Comparison of ENCODE assay signal across 7 mouse cellular contexts in genomic region chr8:11279296-11279826, GRCm38 (mm10). TPM values are rescaled to one million over a fixed set of nuclear protein-coding genes. Genes with fewer than 3 reads are reported as not detected.
A peak's percentile ranks its signal among the peaks of the same experiment; 100 is the strongest.
DNase-seq lines count a peak whose midpoint lies in the region; ATAC-seq lines count a peak whose summit lies in the region.

No protein-coding gene starts in this region.

- peaks cover 14% of the 10 kb centered on the region for H3K36me3 ChIP-seq in embryonic facial prominence, embryonic 10.5 days (replicated peaks)
- no peaks in the 10 kb centered on the region; the same call in 1 of the 2 replicates for H3K36me3 ChIP-seq in limb, embryonic 12.5 days
- no peaks in the 10 kb centered on the region for H3K36me3 ChIP-seq in stomach, embryonic 16.5 days (ENCODE audit: control insufficient read depth, insufficient read depth, low read length)

- H3K9me3 ChIP-seq in embryonic facial prominence, embryonic 10.5 days = no peaks in the 10 kb centered on the region
- H3K9me3 ChIP-seq in limb, embryonic 12.5 days = no peaks in the 10 kb centered on the region
- H3K9me3 ChIP-seq in stomach, embryonic 16.5 days (replicated peaks; ENCODE audit: control insufficient read depth, low read length) = no peaks in the 10 kb centered on the region

- WGBS in embryonic facial prominence, embryonic 10.5 days = 57% methylated on average over 20 of the region's 20 CpGs
- 42% methylated on average over 20 of the region's 20 CpGs for WGBS in limb, embryonic 12.5 days
- WGBS in stomach, embryonic 16.5 days = 52% methylated on average over 20 of the region's 20 CpGs

- peak overlapping the region; percentile 72 for H3K27ac ChIP-seq in embryonic facial prominence, embryonic 10.5 days (replicated peaks)
- peak overlapping the region; percentile 67 for H3K27ac ChIP-seq in limb, embryonic 12.5 days
- peak overlapping the region; percentile 88 for H3K27ac ChIP-seq in stomach, embryonic 16.5 days (ENCODE audit: low read length)

- peak overlapping the region; percentile 21; the same call in 1 of the 2 replicates for H3K4me3 ChIP-seq in embryonic facial prominence, embryonic 10.5 days
- no peak overlapping the region for H3K4me3 ChIP-seq in limb, embryonic 12.5 days (replicated peaks)
- peak overlapping the region; percentile 4 for H3K4me3 ChIP-seq in stomach, embryonic 16.5 days (replicated peaks; ENCODE audit: low read length)

- H3K4me2 ChIP-seq in limb, embryonic 12.5 days = peak overlapping the region; percentile 30
- peak overlapping the region; percentile 40 for H3K4me2 ChIP-seq in stomach, embryonic 16.5 days (ENCODE audit: low read depth, low read length)

- no peak overlapping the region; the same call in 1 of the 2 replicates for H3K9ac ChIP-seq in limb, embryonic 12.5 days (replicated peaks)
- H3K9ac ChIP-seq in stomach, embryonic 16.5 days (ENCODE audit: low read length) = peak overlapping the region; percentile 44; the same call in 1 of the 2 replicates

- intact Hi-C loops in heart, postnatal 25 days (cut with DNase I) = loop anchor here (2.0 kb wide), 1 partner anchor 19 kb away; no protein-coding TSS in a partner anchor

- peak; percentile 60 for DNase-seq in adrenal gland, adult 8-10 months
- DNase-seq in embryonic facial prominence, embryonic 10.5 days (ENCODE audit: low spot score) = peak; percentile 67
- DNase-seq in heart, postnatal 25 days (ENCODE audit: low spot score) = peak; percentile 45
- no peak for DNase-seq in left cerebral cortex, adult 11 months (ENCODE audit: low spot score)
- no peak for DNase-seq in right cerebral cortex, postnatal 10 days (ENCODE audit: low spot score in 2 of 2)

- no peaks in the 10 kb centered on the region for H3K27me3 ChIP-seq in embryonic facial prominence, embryonic 10.5 days (replicated peaks; ENCODE audit: low read depth, poor library complexity, severe bottlenecking)
- H3K27me3 ChIP-seq in limb, embryonic 12.5 days = no peaks in the 10 kb centered on the region
- no peaks in the 10 kb centered on the region for H3K27me3 ChIP-seq in stomach, embryonic 16.5 days (ENCODE audit: control insufficient read depth, insufficient read depth, low read length)

- ATAC-seq in limb, embryonic 12.5 days (ENCODE audit: insufficient number of reproducible peaks, insufficient read depth, low FRiP score, low TSS enrichment, low read depth) = peak; percentile 43
- ATAC-seq in stomach, embryonic 16.5 days (ENCODE audit: insufficient read depth, low FRiP score) = peak; percentile 48

- peaks cover 78% of the 10 kb centered on the region for H3K4me1 ChIP-seq in embryonic facial prominence, embryonic 10.5 days
- peaks cover 45% of the 10 kb centered on the region for H3K4me1 ChIP-seq in limb, embryonic 12.5 days (replicated peaks)
- H3K4me1 ChIP-seq in stomach, embryonic 16.5 days (ENCODE audit: control insufficient read depth, insufficient read depth, low read length) = peaks cover 50% of the 10 kb centered on the region

RNA-seq across cellular contexts. Expression of gene Col4a2, which starts 33.2 kb away (rescaled TPM):
- 100 to 1,000 TPM; 122 to 162 (median 137) TPM for total RNA-seq in adrenal gland, adult 8-10 months (2022)
- polyA plus RNA-seq in embryonic facial prominence, embryonic 10.5 days (2016; fragmentation: Nextera tagmentation; extraction: Ambion mirVana) = 51.8 and 54.7 TPM in 2 replicates
- total RNA-seq in heart, postnatal 25 days (2021) = 100 to 1,000 TPM; 292 to 338 TPM
- polyA plus RNA-seq in limb, embryonic 12.5 days (2016; fragmentation: Nextera tagmentation; extraction: Ambion mirVana) = 56.3 and 63.5 TPM in 2 replicates
- polyA plus RNA-seq in stomach, embryonic 16.5 days (2015; fragmentation: Nextera tagmentation; extraction: Ambion mirVana) = 57.3 and 65.2 TPM in 2 replicates

RNA-seq across cellular contexts. Expression of gene Col4a1, which starts 33.3 kb away (rescaled TPM):
- 100 to 1,000 TPM; 276 to 357 (median 298) TPM for total RNA-seq in adrenal gland, adult 8-10 months (2022)
- polyA plus RNA-seq in embryonic facial prominence, embryonic 10.5 days (2016; fragmentation: Nextera tagmentation; extraction: Ambion mirVana) = 128 and 138 TPM in 2 replicates
- total RNA-seq in heart, postnatal 25 days (2021) = 100 to 1,000 TPM; 537 to 622 TPM
- 118 and 133 TPM in 2 replicates for polyA plus RNA-seq in limb, embryonic 12.5 days (2016; fragmentation: Nextera tagmentation; extraction: Ambion mirVana)
- 207 and 211 TPM in 2 replicates for polyA plus RNA-seq in stomach, embryonic 16.5 days (2015; fragmentation: Nextera tagmentation; extraction: Ambion mirVana)

Comparison
In these comparisons a context has a peak if more than half of its experiments do, and no peak if none do; other contexts are left out.
1. DNase-seq: peak in adrenal gland, adult 8-10 months (single experiment), embryonic facial prominence, embryonic 10.5 days (single experiment) and heart, postnatal 25 days (single experiment); none in left cerebral cortex, adult 11 months (single experiment) and right cerebral cortex, postnatal 10 days (0 of 2).
2. Peak in every context shown above with its lines, with median percentiles within 50 percentile points of each other: H3K27ac ChIP-seq.